Mouse (Mus musculus): ENCODE results near the gene Hip1.

The Hip1 gene

DNA sequence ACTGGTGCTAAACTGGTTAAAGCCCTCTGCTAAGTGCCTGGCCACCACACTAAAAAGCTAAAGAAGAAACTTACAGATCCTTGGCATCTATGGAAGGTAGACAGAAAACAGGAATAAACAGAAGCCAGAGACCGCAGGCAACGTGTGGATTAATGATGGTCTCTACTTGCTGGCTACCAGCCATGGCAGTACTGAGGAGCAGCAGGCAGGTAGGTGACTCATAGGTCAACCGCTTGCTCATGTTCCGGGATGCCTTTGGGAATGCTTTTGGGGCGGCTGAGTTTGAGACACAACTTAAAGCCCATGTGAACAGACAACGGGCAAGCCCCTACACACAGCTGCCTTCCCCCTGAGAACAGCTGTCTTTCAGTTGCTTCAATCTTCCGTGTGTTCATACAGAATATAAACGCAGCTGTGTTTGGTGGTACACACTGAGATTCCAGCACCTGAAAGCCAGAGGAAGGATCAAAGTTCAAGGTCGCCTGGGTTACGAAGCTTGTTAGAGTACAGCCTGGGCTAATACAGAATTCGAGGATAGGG is 13.5 kb downstream of the Hip1 start:
- DNase-seq (ENCODE audit: extremely low read depth, low read depth): no peak

DNA sequence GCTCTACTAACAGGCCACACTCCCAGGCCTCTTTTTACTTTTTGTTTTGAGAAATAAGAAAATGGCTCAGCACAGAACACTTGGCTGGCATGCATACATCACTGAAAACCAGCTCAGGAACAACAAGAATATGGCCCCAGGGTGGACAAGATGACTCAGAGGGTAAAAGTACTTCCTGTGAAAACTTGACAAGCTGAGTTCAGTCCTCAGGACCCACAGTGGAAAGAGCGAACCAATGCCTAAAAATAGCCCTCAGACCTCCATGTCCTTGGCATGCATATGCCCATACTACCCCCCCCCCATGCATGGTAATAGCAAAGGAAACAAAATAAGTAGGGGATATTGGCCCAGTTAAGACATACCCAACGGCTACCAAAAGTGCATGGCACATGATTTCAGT is 15.0 kb downstream of the Hip1 start:
- DNase-seq (ENCODE audit: extremely low read depth, low read depth): no peak

DNA sequence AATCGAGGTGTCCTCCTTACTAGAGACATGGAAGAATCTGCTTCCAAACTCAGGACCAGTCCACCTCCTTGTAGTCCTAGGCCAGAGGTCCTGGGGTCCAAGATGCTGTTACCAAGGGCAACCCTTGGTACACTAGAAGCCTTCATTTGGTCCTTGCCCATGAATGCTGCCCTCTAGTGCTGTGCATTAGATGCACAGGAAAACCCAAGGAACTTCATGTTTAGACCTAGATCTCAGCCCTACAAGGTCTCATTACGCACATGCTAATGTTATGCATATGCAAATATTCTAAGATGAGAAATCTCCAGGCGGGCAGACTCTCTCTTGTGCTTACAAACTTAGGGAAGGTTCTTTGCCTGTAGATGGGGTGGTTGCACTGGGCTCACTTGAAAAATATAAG is 15.6 kb downstream of the Hip1 start:
- DNase-seq (ENCODE audit: extremely low read depth, low read depth): no peak

DNA sequence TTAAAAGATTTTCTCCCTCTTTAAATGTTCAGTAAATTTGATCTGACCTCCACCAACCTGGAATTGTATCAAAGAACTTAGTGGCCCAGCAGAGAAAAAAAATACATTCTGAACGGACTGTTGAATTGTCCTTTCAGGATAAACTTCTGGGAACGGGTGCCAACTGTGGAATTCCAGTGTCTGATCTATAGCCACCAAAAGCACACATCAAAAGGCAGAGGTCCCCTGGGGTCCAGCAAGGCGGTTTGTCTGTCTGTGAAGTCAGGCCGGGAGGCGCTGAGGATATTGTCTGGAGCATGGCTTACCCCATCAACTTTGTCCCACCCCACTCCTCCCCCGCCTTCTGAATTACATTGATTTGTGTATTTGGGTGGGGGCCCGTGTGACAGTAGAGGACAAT is 16.9 kb downstream of the Hip1 start:
- DNase-seq (ENCODE audit: extremely low read depth, low read depth): no peak

DNA sequence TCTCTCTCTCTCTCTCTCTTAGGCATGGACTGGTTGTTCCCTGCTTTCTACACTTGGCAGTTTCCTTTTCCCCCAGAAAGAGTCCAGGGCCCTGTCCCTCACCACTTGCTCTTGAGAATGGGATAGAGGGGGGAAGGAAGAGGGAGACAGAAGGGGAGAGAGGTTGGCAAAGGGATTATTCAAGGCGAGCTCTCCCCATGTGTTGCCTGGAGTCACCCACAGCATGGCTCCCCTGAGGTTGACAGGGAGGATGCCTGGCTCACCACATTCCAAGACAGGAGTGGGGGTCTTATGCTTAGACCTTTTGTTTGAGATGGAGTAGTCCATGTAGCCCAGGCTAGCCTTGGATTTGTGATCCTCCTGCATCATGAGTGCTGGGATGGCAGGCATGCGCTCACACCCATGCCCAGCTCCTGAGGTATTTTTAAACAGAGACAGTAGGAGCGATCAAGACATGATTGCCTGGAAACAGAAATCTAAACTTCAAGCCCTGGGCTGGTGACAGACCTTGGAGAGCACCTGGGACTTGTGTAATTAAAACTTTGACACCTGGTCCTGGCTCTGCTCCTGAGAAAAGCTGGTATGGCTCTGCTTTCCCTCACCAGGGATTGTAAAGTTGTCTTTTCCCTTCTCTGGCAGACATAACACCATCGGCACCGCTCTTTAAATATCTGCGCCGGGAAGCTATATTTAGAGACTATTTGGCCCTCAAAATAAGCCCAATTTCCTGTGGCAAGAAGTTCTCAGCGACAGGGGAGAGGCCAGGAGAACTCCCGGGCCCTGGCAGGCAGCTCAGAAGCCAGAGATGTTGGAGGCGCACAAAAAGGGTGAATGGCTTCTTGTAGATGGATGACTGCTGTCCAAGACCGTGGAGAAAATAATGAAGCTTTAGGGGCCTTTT is 20.0 kb downstream of the Hip1 start:
- DNase-seq (ENCODE audit: extremely low read depth, low read depth): no peak

DNA sequence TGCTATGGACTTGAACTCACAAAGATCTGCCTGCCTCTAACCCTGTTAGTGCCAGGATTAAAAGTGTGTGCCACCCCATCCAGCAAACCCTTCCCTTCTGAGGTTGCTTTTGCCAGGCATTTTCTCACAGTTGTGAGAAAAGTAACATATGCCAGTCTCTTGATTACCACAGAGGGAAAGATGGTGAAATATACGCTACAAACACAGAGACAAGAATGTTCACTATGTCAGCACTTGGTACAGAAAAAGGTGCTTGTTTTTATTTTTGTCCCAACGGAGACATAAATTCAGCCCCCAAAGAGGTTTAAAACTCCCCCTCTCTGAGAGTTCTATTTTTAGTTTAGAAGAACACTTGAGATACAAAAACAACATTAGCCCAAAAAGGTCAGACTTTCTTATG is 20.8 kb downstream of the Hip1 start:
- DNase-seq (ENCODE audit: extremely low read depth, low read depth): no peak

DNA sequence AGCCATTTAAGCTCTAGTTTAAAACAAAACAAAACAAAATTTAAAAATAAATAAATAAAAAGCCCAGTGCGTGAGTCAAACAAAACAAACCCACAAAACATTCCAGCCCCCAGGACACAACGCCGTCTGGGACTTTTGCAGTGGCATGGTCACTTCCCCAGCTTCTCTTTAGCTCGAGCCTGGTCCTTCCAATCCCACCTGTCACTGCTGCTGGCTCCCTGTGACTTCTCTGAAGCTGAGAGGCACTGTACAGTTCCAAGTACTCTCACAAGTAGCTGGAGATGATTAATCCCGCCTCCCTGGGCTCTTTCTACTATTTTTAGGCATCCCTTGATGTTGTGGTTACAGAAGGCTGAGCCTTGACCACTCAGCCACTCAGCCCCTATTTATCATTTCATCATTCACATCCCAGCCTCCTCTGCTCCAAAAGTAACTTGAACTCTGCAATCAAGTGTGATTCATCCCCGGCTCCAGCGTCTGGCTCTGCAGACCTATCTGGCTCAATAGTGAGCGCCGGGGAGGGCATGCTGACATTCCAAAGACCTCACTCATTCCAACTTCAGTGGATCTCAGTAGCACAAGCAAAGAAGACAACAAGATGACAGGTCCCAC is 22.7 kb downstream of the Hip1 start:
- DNase-seq (ENCODE audit: extremely low read depth, low read depth): no peak

DNA sequence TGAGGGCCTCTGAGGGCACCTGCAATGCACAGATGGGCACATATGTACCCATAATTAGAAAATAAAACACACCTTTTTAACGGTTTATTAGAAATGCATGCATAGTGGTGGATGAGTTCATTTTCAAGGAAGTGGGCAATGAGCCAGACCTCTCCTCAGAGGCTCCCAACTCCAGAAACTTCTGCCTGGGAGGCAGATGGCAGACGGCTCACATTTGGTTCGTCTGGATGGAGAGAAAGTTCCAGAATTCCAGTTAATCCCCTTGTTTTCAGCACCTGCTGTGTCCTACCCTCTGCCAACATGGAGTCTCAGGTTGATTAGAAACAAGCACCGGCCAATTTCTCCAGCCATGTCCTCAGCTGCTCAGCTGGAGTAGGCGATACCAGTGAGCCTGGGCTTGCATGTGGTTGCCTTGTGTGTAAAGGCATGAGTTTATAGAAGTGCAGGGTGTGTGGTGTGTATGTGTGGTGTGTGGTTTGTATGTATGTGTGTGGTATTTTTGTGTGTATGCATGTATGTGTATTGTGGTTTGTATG is 27.5 kb downstream of the Hip1 start:
- no peak for DNase-seq (ENCODE audit: extremely low read depth, low read depth)

DNA sequence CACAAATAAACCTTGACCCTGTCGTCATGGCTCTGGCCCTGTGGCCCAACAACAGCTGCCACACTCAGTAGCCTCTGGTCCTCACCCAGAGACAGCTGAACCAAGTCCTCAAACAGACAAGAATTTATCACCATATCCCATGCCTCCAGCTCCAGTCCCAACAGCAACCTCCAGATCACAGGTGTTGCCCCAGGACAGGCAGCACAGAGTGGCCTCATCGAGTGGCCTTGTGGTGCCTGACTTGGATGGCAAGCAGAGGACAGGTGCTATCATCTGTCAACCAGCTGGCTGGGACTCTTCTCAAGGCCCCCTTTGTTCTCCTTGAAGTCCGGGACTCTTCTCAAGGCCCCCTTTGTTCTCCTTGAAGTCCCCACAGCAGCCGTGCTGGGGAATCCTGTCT is 31.8 kb downstream of the Hip1 start:
- DNase-seq (ENCODE audit: extremely low read depth, low read depth): no peak

DNA sequence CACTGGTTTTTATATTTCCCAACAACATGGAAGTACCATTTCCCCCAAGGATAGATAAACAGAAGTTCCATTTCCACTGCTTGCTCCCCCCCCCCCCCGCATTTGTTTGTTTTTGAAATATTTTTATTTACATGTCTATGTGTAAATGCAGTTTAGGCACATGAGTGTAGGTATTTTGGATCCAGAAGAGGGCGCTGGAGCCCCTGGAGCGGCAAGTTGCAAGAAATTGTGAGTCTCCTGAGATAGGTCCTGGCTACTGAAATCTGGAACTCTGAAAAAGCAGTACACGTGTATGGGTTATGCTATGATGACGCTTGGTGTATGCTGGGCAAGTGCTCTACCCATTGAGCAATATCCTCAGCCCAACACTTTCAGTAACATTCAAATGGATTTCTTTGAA is 33.8 kb downstream of the Hip1 start:
- DNase-seq (ENCODE audit: extremely low read depth, low read depth): no peak

DNA sequence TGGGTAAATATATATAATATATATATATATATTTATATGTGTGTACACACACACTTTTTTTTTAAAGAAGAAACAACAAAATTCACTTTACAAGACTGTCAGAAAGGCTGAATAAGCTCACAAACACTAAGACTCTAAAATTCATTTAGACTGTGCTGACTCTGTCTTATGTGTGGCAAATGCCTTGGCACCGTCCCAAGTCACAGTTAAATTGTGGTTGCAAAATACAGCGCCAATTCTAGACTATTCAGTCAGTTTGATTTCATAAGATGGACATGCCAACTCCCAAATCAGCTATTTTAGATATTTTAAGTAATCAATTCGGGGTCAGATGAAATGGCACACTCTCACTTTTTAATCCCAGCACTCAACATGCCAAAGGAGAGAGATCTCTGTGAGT is 36.6 kb downstream of the Hip1 start:
- DNase-seq (ENCODE audit: extremely low read depth, low read depth): no peak

DNA sequence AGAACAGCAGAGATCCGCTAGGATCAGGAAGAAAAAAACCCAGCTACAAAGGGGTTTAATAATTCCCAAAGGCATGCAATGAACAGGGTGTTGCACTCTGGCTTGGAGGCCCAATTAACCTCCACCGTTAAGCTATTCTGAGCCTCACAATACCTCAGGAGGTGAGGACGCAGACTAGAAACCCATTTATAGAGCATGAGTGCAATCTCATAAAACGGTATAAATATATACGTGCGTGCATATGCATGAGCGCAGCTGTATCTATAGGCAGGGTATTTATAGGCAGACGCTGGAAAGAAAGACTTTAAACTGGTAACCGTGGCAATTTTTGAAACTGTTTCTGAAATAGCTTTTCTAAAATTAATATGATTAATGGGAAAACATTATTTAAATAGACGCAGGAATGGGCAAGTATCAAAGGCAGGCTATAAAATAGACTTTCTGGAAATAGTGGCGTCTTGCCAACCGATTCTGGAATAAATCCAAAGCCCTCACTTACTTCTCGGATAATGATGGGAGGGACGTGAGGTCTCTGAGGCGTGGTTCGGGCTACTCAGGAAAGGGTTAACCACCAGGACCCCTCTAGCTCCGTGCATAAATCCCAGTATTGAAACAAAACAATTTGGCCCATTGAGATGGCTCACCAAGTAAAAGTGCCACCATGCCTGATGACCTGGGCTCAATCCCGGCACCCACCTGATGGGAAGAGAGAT is 37.2 kb downstream of the Hip1 start:
- no peak for DNase-seq (ENCODE audit: extremely low read depth, low read depth)

DNA sequence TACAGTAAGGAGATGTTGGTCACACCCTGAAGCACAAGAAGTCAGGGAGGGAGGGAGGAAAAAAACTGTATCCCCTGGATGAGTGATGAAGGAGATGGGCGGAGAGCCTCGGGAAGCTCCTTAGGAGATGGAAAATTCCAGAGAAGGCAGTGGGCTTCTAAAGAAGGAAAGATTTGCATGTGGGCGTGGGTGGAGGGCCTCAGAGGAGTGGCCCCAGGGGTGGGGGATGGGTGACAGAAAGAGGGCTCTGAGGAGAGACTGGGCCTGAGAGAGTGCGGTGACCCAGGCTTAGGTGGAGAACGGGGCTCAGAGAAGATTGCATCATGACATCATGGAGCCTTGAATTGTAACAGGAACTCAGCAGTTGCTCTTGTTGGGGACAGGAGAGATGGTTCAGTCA is 39.5 kb downstream of the Hip1 start:
- no peak for DNase-seq (ENCODE audit: extremely low read depth, low read depth)

DNA sequence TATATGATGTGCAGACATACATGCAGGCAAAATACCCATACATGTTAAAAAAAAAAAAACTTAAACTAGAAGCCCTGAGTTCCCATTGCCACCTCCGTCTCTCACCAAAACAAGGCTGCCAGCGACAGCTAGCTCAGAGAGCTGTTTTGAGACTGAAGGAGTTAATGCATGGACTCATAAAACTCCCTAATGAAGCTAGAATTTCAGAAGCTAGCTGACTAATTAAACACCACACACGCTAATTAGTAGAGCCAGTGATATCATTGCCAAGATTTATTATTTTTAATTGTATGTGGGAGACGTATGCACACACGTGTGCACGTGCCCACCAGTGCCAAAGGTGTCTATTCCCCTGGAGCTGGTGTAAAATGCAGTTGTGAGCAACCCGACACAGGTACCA is 42.0 kb downstream of the Hip1 start:
- no peak for DNase-seq (ENCODE audit: extremely low read depth, low read depth)

DNA sequence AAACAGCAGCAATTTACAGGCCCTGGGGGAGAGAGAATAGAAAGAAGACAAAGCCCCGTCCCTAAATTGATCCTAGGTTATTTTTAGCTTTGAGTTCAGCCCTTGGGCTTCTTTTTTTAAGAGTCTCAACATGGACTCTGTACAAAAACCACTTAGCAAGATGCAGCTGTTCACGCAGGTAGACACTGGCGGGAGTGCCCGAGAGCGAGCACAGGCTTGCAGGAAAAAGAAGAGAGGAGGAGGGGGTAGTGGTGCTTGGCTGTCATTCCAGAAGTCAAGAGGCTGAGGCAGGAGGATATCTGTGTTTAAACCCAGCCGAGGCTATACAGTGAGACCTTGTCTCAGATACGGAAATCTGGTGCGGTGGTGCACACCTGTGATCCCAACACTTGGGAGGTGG is 42.9 kb downstream of the Hip1 start:
- DNase-seq (ENCODE audit: extremely low read depth, low read depth): no peak

DNA sequence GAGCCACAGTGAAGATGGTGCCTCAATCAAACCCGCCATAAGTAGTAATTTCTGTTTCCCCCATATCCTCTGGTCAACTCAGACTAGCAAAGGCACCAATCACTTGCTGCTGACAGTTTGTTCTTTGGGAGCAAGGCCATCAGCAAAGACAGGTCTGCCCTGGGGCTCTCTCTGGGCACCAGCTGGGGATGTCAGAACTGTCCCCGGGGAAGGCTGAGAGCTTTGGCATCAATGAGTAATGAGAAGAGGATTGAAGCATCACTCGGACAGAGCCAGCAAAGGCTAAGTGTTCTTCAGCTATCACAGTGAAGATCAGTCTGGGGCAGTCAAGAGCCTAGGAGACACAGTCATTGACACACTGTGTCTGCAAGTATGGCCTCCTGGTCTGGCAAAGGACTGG is 46.0 kb downstream of the Hip1 start:
- no peak for DNase-seq (ENCODE audit: extremely low read depth, low read depth)

DNA sequence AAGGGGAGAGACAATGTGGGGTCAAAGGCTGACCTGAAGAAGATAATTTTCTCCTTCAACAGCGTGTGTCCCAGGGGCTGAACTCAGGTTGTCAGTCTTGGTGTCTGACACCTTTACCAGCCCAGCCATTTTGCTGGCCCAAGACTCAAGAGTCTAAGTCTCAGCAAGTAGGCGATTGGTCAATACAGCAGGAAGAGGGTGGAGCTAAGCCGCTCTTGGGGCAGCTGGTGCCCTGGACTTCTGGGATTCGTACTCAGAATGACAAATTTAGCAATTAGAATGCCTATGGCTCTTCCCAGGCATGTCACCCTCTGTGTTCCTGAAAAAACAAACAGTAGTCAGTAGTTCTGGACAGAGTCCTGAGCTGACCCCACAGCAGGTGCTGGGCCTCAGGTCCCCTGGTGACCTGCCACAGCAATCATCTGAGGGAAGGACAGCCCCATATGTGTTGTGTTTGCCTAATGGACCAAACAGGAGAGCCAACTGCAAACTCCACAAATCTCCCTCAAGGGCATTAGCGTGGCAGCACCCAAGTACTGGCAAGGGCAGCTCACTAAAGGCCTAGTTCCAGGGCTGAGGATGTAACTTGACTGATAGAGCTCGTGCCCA is 47.5 kb downstream of the Hip1 start:
- no peak for DNase-seq (ENCODE audit: extremely low read depth, low read depth)

DNA sequence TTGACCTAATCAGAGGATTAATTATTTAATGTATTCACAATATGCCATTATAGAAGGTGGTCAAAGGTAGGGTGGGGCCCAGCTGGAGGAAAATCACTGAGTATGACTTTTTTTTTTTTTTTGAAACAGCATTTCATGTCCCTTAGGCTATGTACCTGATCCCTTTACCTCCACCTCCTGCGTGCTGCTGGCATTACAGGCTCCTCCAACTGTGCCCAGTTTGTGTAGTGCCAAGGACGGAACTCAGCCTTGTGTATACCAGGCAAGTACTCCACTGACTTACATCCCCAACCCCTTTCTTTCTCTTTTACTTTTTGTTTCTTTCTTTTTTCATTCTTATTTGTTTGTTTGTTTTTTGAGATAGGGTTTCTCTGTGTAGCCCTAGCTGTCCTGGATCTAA is 48.4 kb downstream of the Hip1 start:
- no peak for DNase-seq (ENCODE audit: extremely low read depth, low read depth)

DNA sequence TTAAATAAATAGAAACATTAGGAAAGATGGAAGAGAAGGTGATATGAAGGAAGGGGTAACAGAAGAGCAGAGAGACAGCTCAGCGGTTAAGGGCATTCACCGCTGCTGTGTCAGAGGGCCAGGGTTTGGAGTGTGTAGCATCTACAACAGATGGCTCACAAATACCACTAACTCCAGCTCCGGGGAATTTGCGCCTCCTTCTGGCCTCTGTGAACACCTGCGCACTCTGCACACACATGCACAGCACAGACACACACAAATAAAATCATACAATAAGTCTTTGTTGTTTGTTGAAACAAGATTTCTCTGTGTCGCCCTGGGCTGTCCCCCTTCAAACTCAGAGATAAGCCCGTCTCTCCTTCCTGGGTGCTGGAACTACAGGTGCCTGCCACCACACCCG is 49.4 kb downstream of the Hip1 start:
- no peak for DNase-seq (ENCODE audit: extremely low read depth, low read depth)

DNA sequence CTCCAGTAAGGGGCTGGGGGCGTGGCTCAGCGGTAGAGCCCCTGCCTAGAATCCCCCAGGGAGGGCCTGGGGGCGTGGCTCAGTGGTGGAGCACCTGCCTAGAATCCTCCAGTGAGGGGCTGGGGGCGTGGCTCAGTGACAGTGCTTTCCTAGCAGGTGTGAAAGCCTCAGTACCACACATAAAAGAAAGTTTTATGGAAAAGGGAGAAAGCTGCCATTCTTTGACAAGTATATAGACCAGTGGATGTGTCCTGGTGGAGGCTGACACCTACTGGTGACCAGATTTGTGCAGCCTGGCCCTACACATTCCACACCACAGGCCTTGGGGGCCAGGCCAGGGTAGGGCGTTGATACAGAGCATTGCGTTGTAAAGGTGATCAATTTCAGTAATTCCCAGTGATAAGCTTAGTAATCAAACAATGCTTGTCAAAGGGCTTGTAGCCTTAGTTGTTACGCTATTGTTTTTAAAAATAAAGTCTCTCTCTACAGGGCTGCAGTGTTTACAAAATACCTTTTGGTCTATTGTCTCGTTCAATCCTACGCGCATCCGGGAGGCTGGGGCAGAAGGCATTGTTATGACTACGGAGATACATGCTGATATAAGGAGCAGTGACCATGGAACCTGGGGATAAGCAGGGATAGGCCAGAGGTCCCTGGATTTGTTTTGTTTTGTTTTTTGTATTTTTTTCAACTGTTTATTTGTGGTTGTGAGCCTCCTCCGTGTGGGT is 50.6 kb downstream of the Hip1 start:
- DNase-seq (ENCODE audit: extremely low read depth, low read depth): no peak

DNA sequence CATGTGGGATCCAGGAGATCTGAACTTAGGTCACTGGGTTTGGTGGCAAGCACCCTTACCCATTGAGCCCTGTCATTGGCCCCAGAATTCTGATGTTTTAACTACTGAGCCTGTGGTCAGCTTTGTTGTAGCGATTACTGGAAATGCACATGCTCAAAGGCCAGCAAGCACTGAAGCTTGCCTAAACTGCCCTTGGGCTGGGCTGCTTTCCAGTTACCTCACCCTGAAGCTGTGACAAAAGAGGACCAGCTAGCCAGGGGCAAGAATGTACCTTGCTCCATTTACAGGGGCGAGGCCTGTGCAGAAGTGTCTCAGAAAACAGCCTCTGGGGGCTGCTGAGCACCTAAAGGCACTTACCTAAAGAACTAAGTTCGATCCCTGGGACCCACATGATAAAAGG is 51.8 kb downstream of the Hip1 start:
- no peak for DNase-seq (ENCODE audit: extremely low read depth, low read depth)
